Mouse (Mus musculus) bone marrow, adult 2 months (tissue): ENCODE results near the gene Canx. TPM values are rescaled to one million over a fixed set of nuclear protein-coding genes. Genes with fewer than 3 reads are reported as not detected.

Experiments used
- H3K27ac ChIP-seq: fragments of 200-500 bp; 2 replicates; pipeline ENCODE4 v1.5.1; 2012; ENCODE audit warnings: low read depth, mild to moderate bottlenecking, control low read depth, inconsistent platforms, low read length; ENCODE audit not compliant: control insufficient read depth, poor library complexity, insufficient read depth
- H3K4me1 ChIP-seq: fragments of 200-500 bp; 2 replicates; pipeline ENCODE4 v1.6.1; 2011; ENCODE audit warnings: low read length; ENCODE audit not compliant: control insufficient read depth, insufficient read depth
- H3K4me3 ChIP-seq: fragments of 200-500 bp; replicated peaks from 2 replicates; pipeline ENCODE3; 2011; ENCODE audit warnings: mild to moderate bottlenecking, low read depth, low read length, control low read depth; ENCODE audit not compliant: control insufficient read depth
- CTCF ChIP-seq: fragments of 200-500 bp; IDR thresholded peaks from 2 replicates; pipeline ENCODE4 v1.5.1; 2011; ENCODE audit warnings: low read length, control low read depth; ENCODE audit not compliant: control insufficient read depth, insufficient read depth
- POLR2A ChIP-seq: fragments of 200-500 bp; IDR thresholded peaks from 2 replicates; pipeline ENCODE4 v1.6.1; 2011; ENCODE audit warnings: low read depth, mild to moderate bottlenecking, control low read depth, low read length, borderline replicate concordance; ENCODE audit not compliant: control insufficient read depth
- WGBS: fragments of 180-500 bp; shearing (Covaris S2); methylation state at CpG from one replicate; pipeline ENCODE4 v1.1.7; 2018; 5-methylcytosine and 5-hydroxymethylcytosine counted together
- polyA plus RNA-seq: library from polyadenylated mRNA; stranded (reverse); fragments of >200 nt; gene quantifications from 2 replicates; pipeline ENCODE4 v1.2.4, GENCODE M21; 2011; ENCODE audit warnings: low replicate concordance; ENCODE audit not compliant: missing spikeins, insufficient read depth, insufficient read length

The Canx gene
- polyA plus RNA-seq, 1 experiment, result 195 TPM

DNA sequence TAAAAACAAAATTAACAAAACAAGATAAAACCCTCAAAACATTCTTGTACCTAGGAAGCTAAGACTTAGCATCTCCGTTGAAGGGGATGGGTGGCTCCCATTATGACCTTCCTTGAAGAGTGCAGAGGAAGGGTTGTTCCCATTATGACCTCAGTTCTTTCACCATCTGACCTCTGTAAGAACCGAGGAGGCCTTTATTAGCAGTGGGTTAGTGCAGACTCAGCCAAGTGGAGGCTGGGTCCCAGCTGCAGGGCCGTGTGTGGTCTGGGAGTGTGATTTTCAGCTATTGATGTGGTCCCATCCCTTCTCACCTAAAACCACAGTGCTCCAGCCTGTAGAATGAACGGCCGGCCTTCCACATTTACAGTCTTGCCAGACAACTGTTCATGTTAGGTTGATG is 80.2 kb downstream of the Canx start:
- TF ChIP-seq POLR2A, result no peak
- TF ChIP-seq CTCF, result no peak

More for the DNA sequence above, 80.2 kb downstream of the Canx start:
- no peak overlapping the region for H3K27ac ChIP-seq
- H3K4me1 ChIP-seq, result peaks cover 1% of the 10 kb centered on the region; the same call in 1 of the 2 replicates
- no peak overlapping the region for H3K4me3 ChIP-seq
- 66% methylated on average over 5 of the region's 5 CpGs for WGBS

Other genes starting within 250 kb of the Canx start
- 10.5 and 31.4 TPM in 2 replicates for gene Tbc1d9b, start 194.3 kb downstream of the Canx start, polyA plus RNA-seq
- gene Mrnip, start 151.2 kb downstream of the Canx start, polyA plus RNA-seq, result 5.2 and 6.2 TPM in 2 replicates
- gene Sqstm1, start 114.8 kb downstream of the Canx start, polyA plus RNA-seq, result 172 TPM in 2 replicates
- 15.7 and 20.7 TPM in 2 replicates for gene Mgat4b, start 114.8 kb downstream of the Canx start, polyA plus RNA-seq
- 3.9 and 6.7 TPM in 2 replicates for gene Ltc4s, start 87.1 kb downstream of the Canx start, polyA plus RNA-seq
- 1.8 and 9.2 TPM in 2 replicates for gene Maml1, start 33.4 kb downstream of the Canx start, polyA plus RNA-seq
- gene Cby3, start 28.8 kb upstream of the Canx start, polyA plus RNA-seq, result not detected in 2 replicates
- 245 and 271 TPM in 2 replicates for gene Hnrnph1, start 51.3 kb upstream of the Canx start, polyA plus RNA-seq
- gene Rufy1, start 105.5 kb upstream of the Canx start, polyA plus RNA-seq, result 7.7 and 12.5 TPM in 2 replicates